Mouse (Mus musculus): ENCODE data around the gene Plvap.

Plvap gene

DNA sequence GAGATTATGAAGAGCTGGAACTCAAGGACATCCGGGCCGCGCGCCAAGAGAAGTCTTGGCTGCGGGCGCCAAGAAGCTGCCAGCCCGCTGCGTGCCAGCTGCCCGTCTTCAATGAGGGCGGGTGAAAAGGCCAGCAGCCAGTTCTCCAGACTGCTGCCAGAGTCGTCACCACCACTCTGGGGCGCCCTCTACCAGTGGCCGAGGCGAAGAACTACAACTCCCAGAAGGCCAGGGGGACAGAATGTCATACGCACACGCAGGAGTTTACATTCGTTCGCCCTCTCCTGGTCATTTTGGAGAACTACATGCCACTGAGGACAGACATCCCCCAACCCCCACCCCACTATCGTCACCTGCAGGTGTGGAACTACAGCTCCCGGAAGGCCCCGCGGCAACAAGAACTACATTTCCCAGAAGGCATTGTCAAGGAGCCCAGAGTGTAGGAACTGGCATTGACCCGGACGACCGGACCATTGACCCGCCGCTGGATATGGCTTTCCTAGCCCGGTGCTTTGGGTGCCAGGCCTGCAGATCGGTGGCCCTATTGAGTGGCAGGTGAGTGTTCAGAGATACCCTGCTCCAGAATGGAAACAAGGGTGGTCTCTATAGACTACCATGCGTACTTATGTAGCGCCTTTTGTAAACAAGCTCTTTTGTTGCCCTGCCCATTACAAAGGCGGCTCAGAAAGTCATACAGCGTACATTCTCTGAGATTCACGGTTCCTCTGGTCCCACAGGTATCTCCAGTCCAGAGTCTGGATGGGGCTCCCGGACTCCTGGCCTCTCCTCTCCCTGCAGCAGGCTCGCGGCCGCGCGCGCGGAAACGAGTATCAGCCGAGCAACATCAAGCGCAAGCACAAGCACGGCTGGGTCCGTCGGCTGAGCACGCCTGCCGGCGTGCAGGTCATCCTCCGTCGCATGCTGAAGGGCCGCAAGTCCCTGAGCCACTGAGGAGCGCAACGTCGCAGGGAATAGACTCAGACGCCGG is 46.7 kb downstream of the Plvap start, which contains the start of gene Mrpl34:
Gene Mrpl34 (plus strand): TSS at position 447 of the 988 bp plus-strand sequence.
- peak; percentile 100 for DNase-seq (ENCODE audit: low spot score)

GRCm38 (mm10) chr8:71463188-71464033 is 48.1 kb downstream of the Plvap start, which contains the start of gene Abhd8:
Gene Abhd8 (minus strand): TSS chr8:71463655.
- DNase-seq (ENCODE audit: low spot score), result peak; percentile 98

GRCm38 (mm10) chr8:71462786-71463185 is 48.8 kb downstream of the Plvap start:
- no peak for DNase-seq (ENCODE audit: low spot score)

- DNase-seq (ENCODE audit: low spot score), result no peak
Measured at GRCm38 (mm10) chr8:71462191-71462590, 49.4 kb downstream of the Plvap start.

GRCm38 (mm10) chr8:71461152-71461840 is 50.3 kb downstream of the Plvap start:
- no peak for DNase-seq (ENCODE audit: low spot score)

- no peak for DNase-seq (ENCODE audit: low spot score)
Measured at GRCm38 (mm10) chr8:71460716-71461115, 50.8 kb downstream of the Plvap start.

GRCm38 (mm10) chr8:71457659-71458270 is 53.8 kb downstream of the Plvap start:
- no peak for DNase-seq (ENCODE audit: low spot score)

DNA sequence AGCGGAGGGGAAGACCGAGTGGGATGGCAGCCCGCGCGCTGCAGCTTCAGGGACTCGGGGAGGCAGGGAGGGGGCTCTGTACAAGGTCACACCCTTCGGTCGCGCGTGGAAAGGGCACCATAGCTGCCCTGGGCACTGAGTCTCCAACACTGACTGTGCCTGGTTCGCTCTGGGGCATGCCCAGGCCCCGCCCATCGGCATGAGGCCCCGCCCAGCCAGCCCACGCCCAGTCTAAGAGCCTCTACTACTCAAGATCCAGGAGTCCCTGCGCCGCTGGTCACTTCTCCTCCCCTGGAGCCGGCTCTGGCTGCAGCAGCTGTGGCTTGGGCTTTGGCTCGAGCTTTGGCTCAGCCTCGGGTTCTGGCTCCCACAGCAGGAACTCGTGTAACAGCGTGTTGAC is 54.6 kb downstream of the Plvap start:
- no peak for DNase-seq (ENCODE audit: low spot score)

DNA sequence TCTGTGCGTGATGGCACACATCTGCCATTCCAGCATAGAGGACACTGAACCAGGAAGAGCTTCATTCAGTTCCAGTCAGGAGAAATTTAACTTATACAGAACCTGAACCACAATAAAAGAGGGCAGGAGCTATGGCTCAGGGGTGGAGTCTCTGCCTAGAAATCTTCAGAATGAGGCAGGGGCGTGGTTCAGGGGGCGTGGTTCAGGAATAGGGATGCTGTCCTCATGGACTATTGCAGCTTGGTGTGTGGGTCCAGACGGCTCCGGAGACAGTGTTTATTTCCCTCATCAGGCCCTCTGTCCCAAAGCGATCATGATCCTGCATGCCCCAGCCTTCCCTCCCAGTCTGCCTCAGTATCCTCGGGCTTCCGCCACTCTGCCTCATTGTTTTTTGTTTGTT is 56.9 kb downstream of the Plvap start:
- no peak for DNase-seq (ENCODE audit: low spot score)

DNA sequence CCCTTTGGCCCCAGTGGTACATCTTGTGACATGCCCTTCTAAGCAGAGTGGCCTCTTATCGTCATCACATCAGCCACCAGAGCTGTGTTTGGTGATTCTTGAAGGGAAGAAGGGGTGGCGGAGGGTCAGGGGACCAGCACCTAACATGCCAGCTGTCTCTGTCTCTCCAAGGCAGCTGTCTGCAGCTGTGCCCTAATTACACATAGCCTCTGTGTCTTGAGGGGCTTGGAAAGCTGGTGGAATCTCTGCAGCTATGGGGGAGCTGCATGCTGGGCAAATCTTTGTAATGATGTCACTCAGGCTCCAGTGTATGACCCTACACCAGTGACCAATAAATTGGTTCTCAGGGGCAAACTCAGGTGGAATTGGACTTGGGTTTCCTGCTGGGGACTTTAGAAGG is 58.9 kb downstream of the Plvap start:
- DNase-seq (ENCODE audit: low spot score), result no peak

- no peak for DNase-seq (ENCODE audit: low spot score)
Measured at GRCm38 (mm10) chr8:71451777-71452176, 59.8 kb downstream of the Plvap start.

GRCm38 (mm10) chr8:71451337-71451736 is 60.2 kb downstream of the Plvap start:
- DNase-seq (ENCODE audit: low spot score), result no peak
